Mouse (Mus musculus): ENCODE measurements around the gene Rps15. TPM values are rescaled to one million over a fixed set of nuclear protein-coding genes. Genes with fewer than 3 reads are reported as not detected.
"Not testable (repeated sequence)": the region's sequence is repeated elsewhere in the genome, so short reads cannot be mapped to it uniquely, and the experiment has no call there.

The Rps15 gene
- 1,000 to 10,000 TPM; 1,173 to 1,236 TPM for total RNA-seq (2021)
- long read RNA-seq, experiment 1, transcript Rps15-201 (3 exons, 572 nt), result minor isoform, 19 of 496 reads
- long read RNA-seq, experiment 1, transcript Rps15-202 (4 exons, 500 nt), result major isoform, 364 of 496 reads
- long read RNA-seq, experiment 1, partial matches to known transcripts, result 66 of 496 reads
- long read RNA-seq, experiment 1, other reads (novel, unspliced or antisense), result 47 of 496 reads
- long read RNA-seq, experiment 2, transcript Rps15-201 (3 exons, 572 nt), result minor isoform, 13 of 266 reads
- long read RNA-seq, experiment 2, transcript Rps15-202 (4 exons, 500 nt), result major isoform, 198 of 266 reads
- long read RNA-seq, experiment 2, partial matches to known transcripts, result 22 of 266 reads
- long read RNA-seq, experiment 2, other reads (novel, unspliced or antisense), result 33 of 266 reads

DNA sequence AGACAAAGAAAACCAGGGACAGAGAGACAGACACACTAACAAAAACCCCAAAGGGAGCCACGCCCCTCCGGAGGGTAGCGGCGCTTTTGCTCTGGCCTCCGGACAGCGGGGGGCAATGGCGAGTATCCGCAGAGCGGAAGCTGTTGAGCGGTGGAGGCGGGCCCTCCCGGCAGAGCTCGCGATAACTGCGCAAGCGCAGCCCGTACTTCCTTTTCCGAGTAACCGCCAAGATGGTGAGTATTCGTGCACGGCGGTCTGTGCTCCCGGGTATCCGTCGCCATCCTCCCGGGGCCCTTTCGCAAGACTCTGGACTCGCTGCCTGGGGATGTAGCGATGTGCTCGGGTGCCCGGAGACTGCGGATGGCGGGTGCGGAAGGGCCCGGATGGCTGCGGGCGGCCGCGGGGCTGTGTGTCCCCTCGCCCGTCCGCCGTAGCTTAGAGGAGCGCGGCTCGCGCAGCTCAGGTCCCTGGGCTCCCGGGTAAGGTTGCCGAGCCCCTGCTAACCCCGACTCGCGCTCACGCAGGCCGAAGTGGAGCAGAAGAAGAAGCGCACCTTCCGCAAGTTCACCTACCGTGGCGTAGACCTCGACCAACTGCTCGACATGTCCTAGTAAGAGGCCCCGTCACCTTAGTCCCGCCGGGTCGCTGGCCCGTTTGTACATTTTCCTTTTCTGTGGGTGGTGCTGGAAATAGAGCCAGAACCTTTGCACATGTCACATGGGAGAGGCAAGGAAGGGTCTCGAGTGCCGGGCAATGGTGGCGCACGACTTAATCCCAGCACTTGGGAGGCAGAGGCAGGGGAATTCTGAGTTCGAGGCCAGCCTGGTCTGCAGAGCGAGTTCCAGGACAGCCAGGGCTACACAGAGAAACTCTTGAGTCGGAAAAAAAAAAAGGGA lies at the start of gene Rps15:
Gene Rps15, plus strand, starts transcription at position 203 of the 896 bp plus-strand sequence.
- DNase-seq, result peak; percentile 96 to 98

DNA sequence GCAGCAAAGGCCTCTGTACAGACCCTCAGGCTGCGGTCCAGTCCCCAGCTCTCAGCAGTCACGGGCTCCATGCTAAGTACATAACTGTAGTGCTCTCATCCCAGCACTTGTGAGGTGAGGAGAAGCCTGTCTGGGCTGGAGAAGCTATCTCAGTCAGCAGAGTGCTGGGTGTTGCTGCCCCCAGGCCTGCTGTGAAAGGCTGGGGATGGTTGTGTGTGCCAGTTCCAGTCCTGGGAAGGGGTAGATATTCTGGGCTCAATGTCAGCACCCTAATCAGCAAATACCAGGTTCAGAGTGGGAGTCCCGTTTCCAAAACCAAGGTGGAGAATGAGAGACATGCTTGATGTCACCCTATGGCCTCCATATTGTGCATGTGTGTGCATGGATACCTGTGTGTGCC lies 49.6 kb upstream of the Rps15 start:
- no peak for DNase-seq

DNA sequence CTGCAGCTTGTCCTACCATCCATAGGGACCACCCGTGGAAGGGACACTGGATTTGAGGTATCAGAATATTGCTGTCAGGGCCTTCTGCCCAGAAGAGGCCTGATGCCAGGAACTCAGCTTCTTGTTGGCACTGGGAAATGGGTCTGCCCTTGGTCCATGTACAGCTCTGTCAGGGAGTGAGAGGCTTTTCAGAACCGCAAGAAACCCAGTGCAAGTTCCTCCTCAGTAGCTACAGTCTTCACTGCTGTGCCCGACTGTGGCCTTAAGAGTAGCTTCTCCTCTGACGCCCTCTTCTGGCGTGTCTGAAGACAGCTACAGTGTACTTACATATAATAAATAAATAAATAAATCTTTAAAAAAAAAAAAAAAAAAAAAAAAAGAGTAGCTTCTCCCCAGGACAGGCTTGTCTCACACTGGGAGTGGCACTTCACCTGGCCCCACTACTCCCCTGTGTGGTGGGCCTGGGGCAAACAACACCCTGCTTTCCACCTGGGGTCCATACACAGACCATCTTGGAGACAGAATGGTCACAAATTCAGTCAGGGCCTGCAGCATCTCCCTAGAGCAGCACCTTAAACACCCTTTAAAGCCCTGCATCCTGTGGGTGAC lies 47.4 kb upstream of the Rps15 start:
- peak in 1 of 2 experiments; percentile 40 for DNase-seq

DNA sequence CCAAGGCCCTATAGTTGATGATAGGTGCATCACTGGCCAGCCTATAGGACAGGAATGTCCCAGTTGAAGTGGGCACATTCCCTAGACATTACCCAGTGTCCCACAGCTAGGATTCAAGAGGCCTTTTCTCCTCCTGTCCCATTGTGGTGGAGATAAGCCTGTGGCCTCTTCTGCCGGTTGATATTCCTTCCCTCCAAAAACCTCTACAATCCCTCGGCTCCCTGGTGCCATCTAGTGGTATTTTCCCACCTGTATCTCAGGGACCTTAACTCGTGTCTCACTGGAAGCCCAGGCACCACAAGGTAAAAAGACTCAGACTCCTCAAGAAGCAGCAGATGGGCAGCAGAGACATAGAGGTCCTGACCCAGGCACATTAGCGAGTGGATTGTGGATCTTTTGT lies 46.7 kb upstream of the Rps15 start:
- DNase-seq, result peak; percentile 81 to 88

DNA sequence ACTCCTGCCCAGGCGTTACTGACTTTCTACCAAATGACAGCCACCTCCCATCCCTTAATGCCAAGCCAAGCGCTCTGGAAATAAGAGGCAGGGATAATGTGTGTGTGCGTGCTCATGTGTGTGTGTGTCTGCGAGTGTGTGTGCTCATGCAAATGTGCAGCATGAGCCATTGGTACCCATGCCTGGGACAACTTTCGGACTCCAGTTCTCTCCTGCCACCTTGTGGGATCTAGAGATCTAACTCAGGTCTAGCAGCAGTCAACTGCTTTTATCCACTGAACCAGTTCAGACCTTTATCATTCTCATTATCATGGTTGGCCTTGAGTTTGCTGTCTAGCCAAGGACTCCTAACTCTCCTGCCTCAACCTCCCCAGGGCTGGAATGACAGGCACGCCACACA lies 44.4 kb upstream of the Rps15 start:
- no peak for DNase-seq

DNA sequence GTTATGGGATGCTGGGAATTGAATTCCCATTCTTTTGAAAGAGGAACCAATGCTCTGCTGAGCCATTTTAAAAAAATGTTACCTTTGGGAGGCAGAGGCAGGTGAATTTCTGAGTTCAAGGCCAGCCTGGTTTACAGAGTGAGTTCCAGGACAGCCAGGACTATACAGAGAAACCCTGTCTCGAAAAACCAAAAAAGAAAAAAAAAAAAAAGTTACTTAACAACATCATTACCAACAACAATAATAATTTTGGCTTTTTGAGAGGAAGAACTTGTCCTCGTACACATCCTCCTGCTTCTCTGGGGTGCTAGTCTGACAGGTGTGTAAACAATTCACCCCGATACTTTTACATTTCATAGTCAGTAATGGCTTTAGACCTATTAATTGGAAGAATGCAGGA lies 43.8 kb upstream of the Rps15 start:
- DNase-seq, result not testable (repeated sequence)

DNA sequence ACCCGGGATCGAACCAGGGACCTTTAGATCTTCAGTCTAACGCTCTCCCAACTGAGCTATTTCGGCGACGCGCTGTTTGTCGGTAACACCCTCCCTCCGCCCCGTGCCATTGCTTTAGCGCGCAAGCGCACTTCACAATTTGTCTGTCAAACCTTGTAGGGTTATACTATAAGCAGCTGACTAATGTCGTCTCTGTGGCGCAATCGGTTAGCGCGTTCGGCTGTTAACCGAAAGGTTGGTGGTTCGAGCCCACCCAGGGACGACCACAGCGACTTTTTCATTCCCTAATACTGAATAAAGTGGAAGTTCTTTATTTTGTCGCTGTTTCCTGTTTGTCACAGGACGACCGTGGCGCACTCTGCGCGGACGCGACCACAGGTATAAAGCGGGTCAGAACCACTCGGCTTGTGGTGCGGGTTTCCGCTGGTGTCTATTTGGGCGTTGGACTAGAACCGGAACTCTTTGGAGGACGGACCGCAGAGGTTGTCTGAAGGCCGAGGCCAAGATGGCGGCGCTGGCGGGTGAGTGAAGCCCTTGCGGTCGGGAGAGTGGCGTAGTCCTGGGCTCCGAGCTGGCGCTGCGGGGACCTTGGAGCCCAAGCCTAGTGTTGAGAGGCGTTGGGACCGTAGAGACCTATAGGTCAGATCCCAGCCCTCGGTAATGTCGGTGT lies 43.1 kb upstream of the Rps15 start, which contains the start of gene Ndufs7:
Gene Ndufs7, plus strand, starts transcription at position 151 of the 670 bp plus-strand sequence.
- peak; percentile 89 to 91 for DNase-seq

DNA sequence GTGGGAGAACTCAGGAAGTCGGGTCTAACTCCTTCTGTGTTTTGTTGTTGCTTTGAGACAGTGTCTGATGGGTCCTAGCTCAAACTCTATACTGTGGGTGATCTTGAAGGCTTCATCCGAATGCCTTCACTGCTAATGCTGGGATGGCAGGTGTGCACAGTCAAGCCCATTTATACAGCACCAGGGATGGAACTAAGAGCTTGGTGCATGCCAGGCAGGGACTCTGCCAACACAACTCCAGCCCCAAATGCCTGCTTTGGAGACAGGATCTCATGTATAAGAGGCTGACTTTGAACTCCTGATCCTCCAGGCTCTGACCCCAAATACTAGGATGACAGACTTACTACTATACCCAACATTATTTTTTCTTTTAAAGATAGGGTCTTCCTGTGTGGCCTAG lies 42.2 kb upstream of the Rps15 start:
- no peak for DNase-seq

DNA sequence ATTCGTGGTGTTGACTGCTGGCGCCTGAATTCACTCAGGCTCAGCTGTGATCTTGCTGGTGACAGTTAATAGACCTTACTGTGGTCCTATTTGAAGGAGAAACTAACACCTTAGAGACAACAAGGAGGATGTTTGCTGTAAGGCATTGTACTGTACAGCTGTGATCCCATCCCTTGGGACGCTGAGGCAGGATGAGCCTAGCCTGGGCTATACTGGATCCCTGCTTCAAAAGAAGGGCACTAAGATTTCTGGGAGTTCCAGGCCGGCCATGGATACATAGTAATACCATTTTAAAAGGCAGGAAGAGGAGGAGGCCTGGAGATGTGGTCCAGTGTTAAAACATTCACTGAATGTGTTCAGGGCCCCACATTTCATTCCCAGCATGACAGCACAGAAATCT lies 41.7 kb upstream of the Rps15 start:
- no peak for DNase-seq

DNA sequence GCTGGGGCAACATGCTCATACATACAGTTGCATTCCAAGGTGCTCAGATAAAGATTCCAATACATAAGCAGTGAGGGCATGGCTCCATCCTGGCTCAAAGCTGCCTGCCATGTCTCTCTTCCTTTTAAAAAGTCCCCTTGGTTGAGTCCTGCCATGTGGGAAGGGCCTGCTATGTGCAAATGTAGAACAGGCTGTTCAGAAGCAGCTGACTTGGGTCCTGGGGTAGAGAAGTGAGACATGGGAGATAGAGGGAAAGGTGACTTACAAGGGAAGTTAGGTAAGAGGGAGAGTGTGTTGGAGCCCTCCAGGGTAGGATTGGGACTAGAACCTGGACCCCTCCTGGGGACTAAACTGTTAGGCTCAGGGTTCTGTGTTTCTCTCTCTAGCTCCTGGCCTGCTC lies 40.2 kb upstream of the Rps15 start:
- no peak for DNase-seq

DNA sequence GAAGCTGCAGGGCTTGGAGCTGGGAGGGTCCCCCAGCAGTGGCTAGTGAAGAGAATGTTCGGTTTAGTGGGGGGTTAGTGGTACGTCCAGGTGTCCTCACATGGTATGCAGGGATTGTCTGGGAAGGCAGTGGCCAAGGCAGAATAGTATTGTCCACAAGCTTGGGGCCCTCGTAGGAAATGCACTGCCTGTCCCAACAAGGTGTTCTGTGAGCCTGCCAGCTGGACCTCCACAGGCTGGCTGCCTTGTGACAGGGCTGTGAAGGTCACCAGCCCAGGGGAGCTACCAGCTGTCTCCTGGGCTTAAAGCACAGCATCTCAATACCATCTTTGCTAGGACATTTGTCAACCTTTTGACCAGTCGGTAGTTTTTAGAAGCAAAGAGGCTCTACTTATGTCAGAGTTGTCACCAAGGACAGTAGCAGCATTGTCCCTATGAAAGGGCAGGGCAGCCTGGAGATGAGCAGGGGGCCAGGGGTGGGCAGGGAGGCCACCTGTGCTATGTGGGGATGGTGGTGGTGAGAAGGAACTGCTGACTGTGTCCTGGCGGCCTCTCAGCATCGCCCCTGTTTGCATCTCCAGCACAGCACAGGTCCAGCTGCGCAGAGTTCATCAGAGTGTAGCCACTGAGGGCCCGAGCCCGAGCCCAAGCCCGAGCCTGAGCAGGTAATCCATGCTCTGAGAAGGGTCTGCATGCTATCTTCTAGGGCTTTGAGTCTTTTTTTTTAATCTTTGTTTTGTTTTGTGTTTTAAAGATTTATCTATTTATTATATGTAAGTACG lies 39.6 kb upstream of the Rps15 start:
- DNase-seq, result no peak

DNA sequence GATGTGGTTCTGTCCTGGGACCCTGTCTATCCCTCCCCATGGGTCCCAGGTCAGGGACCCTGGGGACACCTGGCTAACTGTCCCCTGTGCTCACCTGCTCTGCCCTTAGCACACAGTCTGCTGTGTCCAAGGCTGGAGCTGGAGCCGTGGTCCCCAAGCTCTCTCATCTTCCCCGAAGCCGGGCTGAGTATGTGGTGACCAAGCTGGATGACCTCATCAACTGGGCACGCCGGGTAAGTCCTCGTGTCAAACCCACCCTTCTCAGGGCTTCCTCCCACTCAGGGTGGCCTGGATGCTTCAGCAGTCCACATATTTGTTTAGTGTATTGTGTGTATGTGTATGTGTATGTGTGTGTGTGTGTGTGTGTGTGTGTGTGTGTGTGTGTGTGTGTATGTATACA lies 38.7 kb upstream of the Rps15 start:
- DNase-seq, result no peak

DNA sequence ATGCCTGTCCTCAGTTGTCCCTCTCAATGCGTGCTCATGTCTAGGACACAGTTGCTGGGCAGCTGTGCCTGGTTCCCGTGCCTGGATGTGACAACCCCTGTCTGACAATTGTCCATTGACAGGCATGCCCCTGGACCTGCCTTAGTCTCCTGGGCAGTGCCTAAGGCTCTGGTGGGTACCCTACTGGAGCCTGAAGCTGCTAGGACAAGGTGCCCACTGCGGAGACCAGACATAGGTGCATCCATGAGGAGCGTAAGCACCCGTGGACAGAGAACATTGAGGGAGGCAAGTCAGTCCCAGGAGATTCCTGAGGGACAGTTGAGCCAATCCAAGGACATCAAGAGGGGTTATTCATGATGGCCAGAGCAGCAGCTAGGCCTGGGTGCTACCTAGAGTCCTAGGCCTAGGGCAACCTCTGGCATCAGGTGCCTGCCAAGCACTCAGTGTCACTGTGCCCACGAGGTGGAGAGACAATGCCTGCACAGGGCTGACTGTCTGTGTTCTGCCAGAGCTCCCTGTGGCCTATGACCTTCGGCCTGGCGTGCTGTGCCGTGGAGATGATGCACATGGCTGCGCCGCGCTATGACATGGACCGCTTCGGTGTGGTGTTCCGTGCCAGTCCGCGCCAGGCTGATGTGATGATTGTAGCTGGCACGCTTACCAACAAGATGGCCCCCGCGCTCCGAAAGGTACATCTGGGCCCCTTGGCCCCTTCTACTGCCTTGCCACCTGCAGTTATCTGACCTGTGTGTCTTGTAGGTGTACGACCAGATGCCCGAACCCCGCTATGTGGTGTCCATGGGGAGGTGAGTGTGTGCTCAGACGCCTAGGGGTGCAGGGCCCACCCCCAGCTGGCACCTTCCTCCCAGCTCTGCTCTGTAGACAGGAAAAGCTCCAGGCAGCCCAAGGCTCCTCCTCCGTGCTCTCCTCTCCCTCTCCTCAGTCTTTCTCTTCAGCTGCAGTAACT lies 37.6 kb upstream of the Rps15 start:
- no peak for DNase-seq

DNA sequence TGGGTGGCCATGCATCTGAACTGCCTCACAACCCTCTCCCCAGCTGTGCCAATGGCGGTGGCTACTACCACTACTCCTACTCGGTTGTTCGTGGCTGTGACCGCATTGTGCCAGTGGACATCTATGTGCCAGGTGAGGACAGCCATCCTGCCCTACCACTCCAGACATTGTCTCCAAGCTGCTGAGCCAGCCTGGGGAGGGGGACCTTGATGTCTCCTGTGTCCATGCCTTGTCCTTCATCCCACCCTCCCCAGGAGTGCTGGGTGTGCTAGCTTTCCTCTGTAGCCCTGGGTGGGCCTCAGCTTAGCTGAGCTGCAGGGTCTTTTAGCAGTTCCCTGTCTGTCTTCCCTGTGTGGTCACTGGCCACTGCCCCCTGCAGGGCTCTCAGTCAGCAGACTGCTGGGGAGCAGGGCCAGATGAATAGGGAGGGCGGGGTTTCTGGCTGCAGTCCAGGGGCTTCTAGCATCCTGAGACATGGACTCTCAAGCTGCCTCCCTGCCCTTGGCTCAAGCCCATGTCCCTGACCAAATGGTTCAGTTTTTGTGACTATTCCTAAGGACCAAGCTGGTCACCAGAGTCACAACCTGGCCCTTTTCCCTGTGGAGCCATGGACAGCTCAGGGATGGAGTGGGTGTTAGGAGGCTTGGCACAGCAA lies 36.2 kb upstream of the Rps15 start:
- peak; percentile 85 to 88 for DNase-seq

DNA sequence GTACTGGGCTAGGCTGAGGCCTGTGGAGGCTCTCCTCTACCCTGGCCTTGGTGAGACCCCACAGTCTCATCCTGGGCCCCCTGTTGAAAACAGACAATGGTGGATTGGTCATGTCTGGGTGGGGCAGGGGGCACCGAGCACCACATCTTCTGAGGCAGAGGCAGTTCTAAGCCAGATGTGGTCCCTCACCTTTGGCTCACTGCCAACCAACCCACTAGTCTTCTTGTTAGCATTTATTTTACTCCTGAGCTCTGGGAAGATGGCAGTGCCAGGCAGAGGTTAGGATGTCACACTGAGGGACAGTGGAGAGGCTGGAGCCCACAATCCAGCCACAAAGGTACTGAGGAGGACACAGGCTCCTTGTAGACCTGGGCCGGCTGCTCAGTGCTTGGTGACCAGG lies 34.3 kb upstream of the Rps15 start:
- no peak for DNase-seq

DNA sequence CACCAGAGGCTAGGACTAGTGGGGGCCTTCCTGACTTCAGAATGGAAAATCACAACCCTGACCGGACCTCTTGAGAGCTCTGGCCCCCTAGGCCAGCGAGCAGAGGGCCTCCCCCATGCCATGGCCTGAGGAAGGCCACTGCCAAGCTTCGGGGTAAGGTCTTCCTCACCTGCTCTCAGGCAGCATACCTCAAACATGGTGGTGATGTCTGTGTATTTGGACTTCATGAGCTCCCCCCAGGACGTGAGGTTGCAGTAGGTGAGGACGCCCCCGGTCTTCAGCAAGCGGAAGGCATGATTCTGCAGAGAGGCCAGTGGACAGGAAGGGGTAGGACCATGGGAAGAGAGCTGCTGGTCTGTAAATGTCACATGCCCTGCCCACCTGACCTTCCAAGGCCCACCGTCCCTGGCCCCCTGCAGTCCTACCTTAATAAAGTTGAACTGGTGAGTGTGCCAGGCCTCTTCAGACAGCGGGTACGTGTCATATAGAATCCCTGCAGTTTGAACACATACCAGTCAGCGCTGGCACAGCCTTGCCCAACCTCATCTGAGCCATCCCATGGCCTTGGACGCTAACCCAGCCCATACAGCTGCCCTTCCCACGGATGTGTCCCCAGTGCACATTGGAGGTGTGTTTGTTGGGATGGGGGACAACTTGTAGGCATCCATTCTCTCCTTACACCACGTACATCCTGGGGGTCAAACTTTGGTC lies 33.3 kb upstream of the Rps15 start:
- peak; percentile 72 for DNase-seq

DNA sequence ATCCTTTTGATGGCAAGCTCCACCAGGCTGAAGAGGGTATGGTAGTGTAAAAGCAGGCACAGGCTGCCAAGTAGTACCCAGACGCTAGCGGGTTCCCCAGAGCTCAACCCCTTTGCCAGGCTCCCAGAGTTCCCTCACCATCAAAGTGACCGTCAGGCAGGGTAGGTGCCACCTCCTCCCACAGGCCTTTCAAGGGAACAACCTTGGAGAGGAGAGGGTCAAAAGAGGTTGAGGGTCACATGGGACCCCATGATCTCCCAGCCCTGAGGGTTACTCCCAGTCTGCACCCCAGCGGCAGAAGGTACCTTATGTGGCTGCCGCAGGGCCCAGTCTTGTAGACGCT lies 32.8 kb upstream of the Rps15 start:
- DNase-seq, result peak; percentile 46

DNA sequence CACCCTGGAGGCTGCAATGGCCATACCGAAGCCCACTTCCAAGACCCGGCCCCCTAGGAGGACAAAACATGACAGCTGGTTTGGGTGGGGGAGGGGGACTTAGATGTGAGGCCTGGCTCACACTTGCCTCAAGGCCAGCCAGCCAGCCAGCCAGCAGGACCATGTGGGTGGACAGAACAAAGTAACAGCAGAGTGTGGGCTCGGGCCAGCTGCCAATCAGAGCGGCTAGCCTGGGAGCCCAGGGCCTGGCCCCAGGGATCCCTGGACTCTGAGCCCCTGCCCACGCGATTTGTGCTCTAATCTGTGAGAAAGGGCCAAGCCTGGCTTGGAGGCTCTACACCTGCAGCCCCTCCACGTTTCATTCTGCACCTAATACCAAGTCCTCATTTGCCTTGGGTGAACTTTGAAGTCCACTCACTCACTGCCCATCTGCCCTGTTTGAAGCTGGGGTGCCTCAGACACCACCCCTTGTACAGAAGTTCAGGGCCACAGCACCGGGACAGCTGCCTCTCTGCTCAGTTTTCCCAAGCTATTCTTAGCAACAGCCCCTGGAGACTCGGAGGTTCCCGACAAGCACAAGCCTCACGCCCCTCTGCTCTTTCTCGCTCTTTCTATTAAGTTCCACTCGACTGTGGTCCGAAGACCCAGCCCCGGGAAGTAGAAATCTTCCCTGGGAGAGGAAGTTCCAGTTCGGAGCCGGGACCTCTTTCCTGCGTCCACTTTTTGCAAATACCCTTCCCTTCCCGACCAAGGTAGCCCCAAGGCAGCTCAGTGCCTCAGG lies 32.2 kb upstream of the Rps15 start:
- DNase-seq, result peak; percentile 90
